Mouse (Mus musculus) embryonic fibroblast, embryonic 13.5 days (primary cell): ENCODE results near the gene Herpud1. TPM values are rescaled to one million over a fixed set of nuclear protein-coding genes. Genes with fewer than 3 reads are reported as not detected.

Experiments
- H3K27ac ChIP-seq: 2 replicates; pipeline ENCODE4 v1.5.1; 2012; ENCODE audit warnings: low read length, control low read depth, inconsistent platforms; ENCODE audit not compliant: insufficient read depth
- H3K4me1 ChIP-seq: 2 replicates; pipeline ENCODE4 v1.6.1; 2011; ENCODE audit warnings: low read length; ENCODE audit not compliant: control insufficient read depth, insufficient read depth
- H3K4me3 ChIP-seq: 2 replicates; pipeline ENCODE4 v1.5.1; 2011; ENCODE audit warnings: mild to moderate bottlenecking, control low read depth, low read length; ENCODE audit not compliant: insufficient read depth
- CTCF ChIP-seq: IDR thresholded peaks from 2 replicates; pipeline ENCODE4 v1.5.1; 2011; ENCODE audit warnings: mild to moderate bottlenecking, control low read depth, low read length, moderate library complexity, borderline replicate concordance; ENCODE audit not compliant: insufficient read depth
- POLR2A ChIP-seq: IDR thresholded peaks from 2 replicates; pipeline ENCODE4 v1.6.1; 2011; ENCODE audit warnings: low read depth, mild to moderate bottlenecking, control low read depth, low read length, moderate library complexity
- polyA plus RNA-seq: library from polyadenylated mRNA; stranded (reverse); fragments of >200 nt; gene quantifications from 2 replicates; pipeline ENCODE4 v1.2.4, GENCODE M21; 2011; ENCODE audit warnings: low read depth; ENCODE audit not compliant: missing spikeins, insufficient read length

Gene Herpud1
- polyA plus RNA-seq, 1 experiment, result 103 TPM

GRCm38 (mm10) chr8:94372955-94373599 is 13.2 kb upstream of the Herpud1 start:
- TF ChIP-seq CTCF (no peak), POLR2A (no peak)
- Histone ChIP-seq H3K4me1 (no peaks in the 10 kb centered on the region), H3K4me3 (no peak overlapping the region)

GRCm38 (mm10) chr8:94375551-94375991 is 10.7 kb upstream of the Herpud1 start:
- no peak overlapping the region for H3K27ac ChIP-seq

More at GRCm38 (mm10) chr8:94372955-94373599, 13.2 kb upstream of the Herpud1 start:
- no peak overlapping the region for H3K27ac ChIP-seq

GRCm38 (mm10) chr8:94376176-94376575 is 10.1 kb upstream of the Herpud1 start:
- Histone ChIP-seq H3K4me3 (no peak overlapping the region), H3K27ac (no peak overlapping the region), H3K4me1 (no peaks in the 10 kb centered on the region)
- no peak for TF ChIP-seq POLR2A
- no peak for TF ChIP-seq CTCF

More at GRCm38 (mm10) chr8:94375551-94375991, 10.7 kb upstream of the Herpud1 start:
- no peaks in the 10 kb centered on the region for H3K4me1 ChIP-seq
- no peak overlapping the region for H3K4me3 ChIP-seq
- TF ChIP-seq CTCF (no peak), POLR2A (no peak)

- Histone ChIP-seq H3K4me1 (no peaks in the 10 kb centered on the region), H3K4me3 (no peak overlapping the region), H3K27ac (no peak overlapping the region)
- TF ChIP-seq POLR2A (no peak), CTCF (no peak)
These were observed 9.7 kb upstream of the Herpud1 start for GRCm38 (mm10) chr8:94376580-94376979.

GRCm38 (mm10) chr8:94377031-94377430 is 9.2 kb upstream of the Herpud1 start:
- H3K27ac ChIP-seq, result no peak overlapping the region
- TF ChIP-seq CTCF (no peak), POLR2A (no peak)
- no peaks in the 10 kb centered on the region for H3K4me1 ChIP-seq
- H3K4me3 ChIP-seq, result no peak overlapping the region

- H3K4me1 ChIP-seq, result no peaks in the 10 kb centered on the region
- TF ChIP-seq CTCF (no peak), POLR2A (no peak)
- H3K27ac ChIP-seq, result no peak overlapping the region
- no peak overlapping the region for H3K4me3 ChIP-seq
These were observed 8.5 kb upstream of the Herpud1 start for GRCm38 (mm10) chr8:94377714-94378205.

- no peak overlapping the region for H3K4me3 ChIP-seq
- no peak for TF ChIP-seq POLR2A
- no peak overlapping the region for H3K27ac ChIP-seq
- H3K4me1 ChIP-seq, result no peaks in the 10 kb centered on the region
These were observed 7.3 kb upstream of the Herpud1 start for GRCm38 (mm10) chr8:94378763-94379415.

- TF ChIP-seq POLR2A (no peak), CTCF (no peak)
- no peak overlapping the region for H3K27ac ChIP-seq
These were observed 6.6 kb upstream of the Herpud1 start for GRCm38 (mm10) chr8:94379686-94380085.

GRCm38 (mm10) chr8:94384166-94384565 is 2.1 kb upstream of the Herpud1 start:
- Histone ChIP-seq H3K4me1 (peaks cover 5% of the 10 kb centered on the region; the same call in 1 of the 2 replicates), H3K4me3 (no peak overlapping the region), H3K27ac (no peak overlapping the region)
- TF ChIP-seq POLR2A (no peak), CTCF (no peak)

More at GRCm38 (mm10) chr8:94379686-94380085, 6.6 kb upstream of the Herpud1 start:
- Histone ChIP-seq H3K4me1 (no peaks in the 10 kb centered on the region), H3K4me3 (no peak overlapping the region)

- Histone ChIP-seq H3K4me3 (peak overlapping the region; percentile 31), H3K27ac (peak overlapping the region; percentile 66), H3K4me1 (peaks cover 5% of the 10 kb centered on the region; the same call in 1 of the 2 replicates)
- no peak for TF ChIP-seq POLR2A
- no peak for TF ChIP-seq CTCF
These were observed 578 bp upstream of the Herpud1 start for GRCm38 (mm10) chr8:94385506-94386213.
